Mouse (Mus musculus) testis, adult 2 months (tissue): ENCODE results near the gene Ncln.

Experiments used
- CTCF ChIP-seq: fragments of 200-500 bp; IDR thresholded peaks from 2 replicates; pipeline ENCODE4 v1.5.1; 2012; ENCODE audit warnings: low read depth, mild to moderate bottlenecking, inconsistent platforms, low read length, moderate library complexity; ENCODE audit not compliant: control insufficient read depth, insufficient read depth, insufficient replicate concordance
- POLR2A ChIP-seq: fragments of 200-500 bp; IDR thresholded peaks from 2 replicates; pipeline ENCODE4 v1.6.1; 2012; ENCODE audit warnings: low read depth, mild to moderate bottlenecking, inconsistent platforms, low read length, moderate library complexity; ENCODE audit not compliant: control insufficient read depth

DNA sequence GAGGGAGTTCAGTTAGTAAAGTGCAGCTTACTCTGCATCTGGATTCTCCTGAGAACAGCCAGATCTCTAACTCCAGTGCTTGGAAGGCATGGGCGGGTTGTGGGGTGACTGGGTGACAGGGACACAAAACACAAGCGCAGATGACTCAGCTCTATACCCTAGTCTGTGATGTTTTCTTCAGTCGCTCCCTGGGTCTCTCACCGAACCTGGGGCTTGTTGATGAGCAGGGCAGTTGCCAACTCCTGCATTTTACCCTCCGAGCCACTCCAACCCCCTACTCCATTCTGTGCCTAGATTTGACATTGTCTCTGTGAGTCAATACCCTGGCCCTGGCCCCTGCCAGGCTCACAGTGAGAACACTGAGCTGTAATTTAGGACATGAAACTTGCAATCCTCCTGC is 5.7 kb upstream of the Ncln start:
- TF ChIP-seq POLR2A (no peak), CTCF (no peak)
